Mouse (Mus musculus) cerebellum, adult 9-11 months (tissue): ENCODE measurements at regions not wholly inside any gene's neighbourhood (a gene's known extent, or its start where the extent isn't known, plus 50 kb on each side); places are given as distances from the start of the nearest gene placed in this dataset.

ENCODE experiments used
- DNase-seq: peaks from one replicate; pipeline ENCODE4 v3.0.0; 2022

DNA sequence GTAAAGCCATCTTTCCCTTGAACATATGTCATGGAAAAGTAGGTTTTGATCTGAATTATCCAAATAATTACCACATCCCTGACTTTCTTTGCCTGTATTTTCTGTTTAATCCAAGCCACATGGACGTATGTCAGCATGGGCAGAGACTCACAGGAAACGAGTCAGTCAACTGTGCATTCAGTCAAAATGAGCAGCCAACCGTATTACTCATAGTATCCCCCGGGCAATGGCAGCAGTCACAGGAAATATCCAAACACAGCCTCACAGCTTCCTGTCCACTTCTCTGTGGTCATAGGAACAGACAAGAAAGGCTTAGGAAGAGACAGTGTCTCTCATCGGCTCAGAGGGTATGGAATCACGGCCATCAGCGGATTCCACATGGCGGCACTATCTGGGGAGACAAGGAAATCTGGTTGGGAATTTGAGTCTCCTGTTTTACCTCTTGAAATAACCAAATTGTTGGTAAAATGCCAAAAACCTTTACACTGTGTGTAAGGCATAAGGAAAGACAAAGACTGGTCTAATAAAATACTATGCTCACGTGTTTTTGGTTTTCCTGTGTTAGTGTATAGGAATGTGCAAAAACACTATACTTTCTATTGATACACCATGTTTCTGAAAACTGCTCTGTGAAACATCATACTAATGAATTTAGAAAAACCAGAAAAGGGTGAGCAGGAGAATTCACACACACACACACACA lies 313.5 kb upstream of the Nfe2l3 start:
- DNase-seq: no peak

DNA sequence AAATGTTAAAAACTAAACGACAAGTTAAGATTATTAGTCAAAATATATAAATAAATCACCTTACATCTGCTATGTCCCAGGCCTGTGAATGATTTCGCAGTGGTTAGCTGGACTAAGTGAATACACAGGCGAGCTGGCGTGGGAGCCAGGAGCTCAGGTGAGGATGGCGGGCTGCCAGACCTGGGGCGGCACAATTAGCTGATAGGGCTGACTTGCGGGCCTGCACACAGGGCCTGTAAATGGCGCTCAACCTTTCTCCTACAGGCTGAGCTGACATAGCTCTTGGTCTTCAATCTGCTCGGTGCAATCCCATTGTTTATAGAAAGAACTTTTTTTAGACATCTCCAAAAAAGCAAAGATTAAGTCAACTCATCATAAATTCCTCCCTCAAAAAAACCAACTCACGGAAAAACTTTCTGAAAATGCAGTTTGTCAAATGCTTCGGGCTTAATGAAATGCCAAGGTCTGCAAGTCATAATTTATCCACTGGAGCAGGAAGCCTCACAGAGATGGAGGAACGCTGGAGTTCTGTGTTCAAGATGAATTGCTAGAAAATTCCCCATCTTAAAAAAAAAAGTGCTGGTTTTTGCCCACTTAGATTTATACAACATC lies 312.7 kb upstream of the Nfe2l3 start:
- no peak for DNase-seq

DNA sequence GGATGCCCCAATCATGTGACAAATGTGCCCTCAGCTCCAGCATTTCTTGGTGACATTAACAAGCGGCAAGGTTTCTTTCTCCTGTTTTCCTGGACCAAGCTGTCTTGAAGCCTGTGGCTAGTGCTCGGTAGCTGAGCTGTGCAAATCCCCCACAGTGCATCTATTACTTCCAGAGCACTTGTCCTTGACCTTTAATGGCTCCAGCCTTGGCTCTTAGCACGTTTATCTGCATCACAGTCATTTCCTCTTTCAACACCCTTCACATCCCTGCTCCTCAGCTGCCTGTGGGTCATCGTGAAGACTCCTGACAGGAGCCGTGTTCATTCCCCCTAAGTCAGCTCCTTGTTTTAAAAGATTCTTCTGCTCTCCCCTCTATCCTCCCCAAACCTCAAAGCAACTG lies 309.5 kb upstream of the Nfe2l3 start:
- no peak for DNase-seq

DNA sequence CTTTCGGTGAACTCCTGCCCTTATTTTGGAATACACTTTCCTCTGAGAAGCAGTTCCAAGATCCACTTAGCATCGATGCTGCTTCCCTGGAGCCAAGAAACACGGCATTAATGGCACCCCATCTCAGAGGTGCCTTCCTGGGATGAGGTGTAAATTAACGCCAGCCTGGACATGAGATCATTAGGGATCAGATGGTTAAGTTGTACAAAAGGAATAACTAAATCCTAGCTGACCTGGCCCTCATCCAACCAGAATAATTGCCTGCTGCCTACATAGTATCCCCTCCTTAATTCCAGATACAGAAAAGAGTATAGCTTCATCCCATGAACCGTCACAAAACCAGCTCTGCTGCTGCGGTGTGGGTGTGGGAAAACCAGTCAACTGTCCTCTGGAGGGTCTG lies 304.6 kb upstream of the Nfe2l3 start:
- DNase-seq: no peak

DNA sequence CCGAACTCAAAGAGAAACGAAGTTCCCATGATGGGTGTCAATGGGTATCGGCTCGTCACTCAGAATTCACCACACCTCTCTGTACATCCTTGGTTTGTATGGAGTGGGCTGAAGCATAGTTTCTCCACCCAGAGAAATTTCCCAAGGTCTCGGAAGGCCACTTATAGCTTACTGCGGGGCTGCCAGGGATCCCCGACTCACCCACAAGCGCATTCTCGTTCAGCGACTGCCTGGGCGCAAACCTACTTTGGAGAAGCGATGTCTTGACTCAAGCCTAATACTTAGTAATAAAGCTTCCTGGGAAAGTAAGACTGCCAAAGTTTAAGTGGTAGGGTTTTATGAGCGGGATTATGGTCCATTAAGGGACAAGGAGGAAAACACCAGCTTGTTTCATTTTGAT lies 303.4 kb upstream of the Nfe2l3 start:
- no peak for DNase-seq

DNA sequence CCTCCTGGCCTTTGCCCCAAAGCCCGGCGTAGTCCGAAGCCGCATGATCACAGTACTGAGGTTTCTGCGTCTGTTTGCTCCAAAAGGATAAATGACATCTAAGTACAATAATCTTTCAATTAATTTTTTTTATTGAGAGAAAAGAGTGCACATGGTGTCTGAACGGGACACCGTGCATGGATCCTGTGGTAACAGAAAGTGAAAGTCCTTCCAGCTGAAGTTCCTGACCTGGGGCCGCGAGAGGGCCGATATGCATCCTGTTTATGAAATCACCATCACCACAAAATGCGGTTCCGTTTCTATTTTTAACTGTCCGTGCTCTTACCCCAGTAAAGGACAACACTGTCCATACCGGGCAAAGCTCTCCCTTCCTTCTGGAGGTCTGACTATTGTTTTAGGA lies 302.9 kb upstream of the Nfe2l3 start:
- DNase-seq: no peak

DNA sequence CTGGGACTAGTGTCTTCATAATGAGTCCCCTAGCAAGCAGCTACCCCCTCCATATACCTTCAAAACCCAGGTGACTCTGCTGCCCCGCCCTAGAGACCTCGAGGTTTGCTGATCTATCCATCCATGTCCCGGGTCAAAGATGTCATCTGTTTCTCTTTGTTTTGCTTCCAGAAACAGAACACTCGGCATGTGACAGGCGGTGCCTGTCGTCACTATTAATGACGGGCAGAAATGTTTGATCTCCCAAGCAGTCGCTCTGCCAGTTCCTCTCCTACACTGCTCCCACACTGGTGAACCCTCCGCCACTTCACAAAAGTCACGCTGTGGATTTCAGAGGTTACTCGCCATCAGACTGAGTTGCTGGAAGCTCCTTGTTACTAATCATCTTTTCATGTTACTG lies 287.7 kb upstream of the Nfe2l3 start:
- no peak for DNase-seq

DNA sequence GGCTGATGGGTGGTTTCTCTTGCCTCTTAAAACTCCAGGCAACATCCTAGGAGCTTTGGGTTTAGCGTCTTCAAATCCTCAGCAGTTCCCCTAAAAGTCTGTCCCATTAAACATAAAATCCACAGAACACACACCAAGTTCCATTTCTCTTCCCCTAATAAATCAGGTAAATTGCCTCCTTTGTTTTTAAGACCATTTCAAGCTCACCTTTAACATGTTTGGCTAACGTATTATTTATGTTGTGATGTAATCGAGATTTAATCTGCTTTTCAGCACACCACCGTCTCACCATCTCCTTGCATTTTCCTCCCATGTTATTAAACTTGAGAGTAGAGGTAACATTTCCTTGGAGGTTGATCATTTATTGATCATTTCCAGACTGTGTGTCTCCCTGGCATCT lies 286.6 kb upstream of the Nfe2l3 start:
- DNase-seq: no peak

DNA sequence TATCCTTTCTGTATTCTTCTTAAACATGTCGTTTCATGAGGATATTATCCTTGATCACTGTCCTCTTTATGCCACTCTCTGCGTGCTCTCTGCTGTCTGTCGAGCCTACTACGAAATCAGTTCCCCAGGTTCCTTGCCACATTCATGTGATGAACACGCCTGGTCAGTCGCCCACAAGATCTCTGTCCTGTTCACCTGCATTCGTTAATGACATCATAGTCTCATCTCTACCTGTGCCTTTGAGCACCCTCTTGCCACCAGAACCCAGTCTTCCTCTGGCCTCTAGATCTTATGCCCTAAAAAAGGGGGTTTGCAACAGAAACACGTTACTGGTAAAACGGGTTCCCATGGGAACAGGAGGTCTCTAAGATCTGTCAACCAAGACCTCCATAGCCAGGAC lies 283.6 kb upstream of the Nfe2l3 start:
- no peak for DNase-seq

DNA sequence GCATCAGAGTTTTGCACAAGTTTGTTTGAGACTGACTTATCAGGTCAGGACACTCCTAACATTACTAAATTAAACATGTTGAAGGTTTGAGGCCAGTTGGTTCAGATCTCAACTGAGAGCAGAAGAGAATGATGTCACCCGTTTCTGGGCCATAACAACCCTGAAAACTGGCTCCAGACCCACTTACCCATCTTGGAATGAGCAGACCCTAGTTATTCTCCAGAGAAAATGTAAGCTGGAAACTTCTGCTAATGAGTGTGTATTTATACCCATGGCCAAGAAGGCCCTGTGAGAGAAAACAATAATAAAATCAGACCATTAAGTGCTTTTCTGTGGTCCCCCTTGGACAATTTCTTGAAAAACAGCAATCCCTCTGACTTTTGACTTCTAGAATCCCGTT lies 282.4 kb upstream of the Nfe2l3 start:
- no peak for DNase-seq

DNA sequence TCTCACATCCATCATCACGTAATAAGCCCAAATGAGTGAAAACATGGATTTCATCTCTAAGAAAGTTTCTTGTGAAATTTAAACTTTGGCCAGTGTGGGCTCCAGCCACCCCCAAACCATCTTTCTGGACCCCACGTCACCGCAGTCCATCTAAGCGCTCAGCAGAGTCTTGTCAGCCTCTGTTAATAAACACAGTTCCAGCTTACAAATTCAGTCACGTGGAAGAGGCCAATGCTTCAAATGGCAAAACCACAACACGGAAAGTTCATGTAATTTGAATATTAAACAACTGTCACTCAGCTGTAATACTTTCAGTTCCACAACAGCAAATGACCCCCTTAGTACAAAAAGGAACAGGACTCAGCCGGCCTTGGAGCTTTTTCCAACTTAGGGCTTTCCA lies 282.0 kb upstream of the Nfe2l3 start:
- DNase-seq: no peak

DNA sequence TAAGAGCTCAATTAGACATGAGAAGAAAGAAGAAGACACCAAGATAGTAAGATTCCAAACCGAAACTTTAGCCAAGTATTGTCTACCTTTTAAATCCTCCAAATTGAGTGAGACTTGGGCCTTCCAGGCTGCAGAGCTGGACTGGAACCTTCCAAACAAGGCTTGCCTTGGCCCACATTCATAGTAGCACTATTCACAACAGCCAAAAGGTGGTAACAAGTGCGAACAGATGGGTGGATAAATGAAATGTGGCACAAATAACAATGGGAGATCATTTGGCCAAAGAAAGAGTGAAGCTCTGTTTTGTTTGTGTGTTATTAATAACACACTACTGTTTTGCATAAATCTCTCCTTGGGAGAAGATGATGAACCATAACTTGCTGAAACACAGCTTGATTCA lies 281.6 kb upstream of the Nfe2l3 start:
- DNase-seq: peak; percentile 68

DNA sequence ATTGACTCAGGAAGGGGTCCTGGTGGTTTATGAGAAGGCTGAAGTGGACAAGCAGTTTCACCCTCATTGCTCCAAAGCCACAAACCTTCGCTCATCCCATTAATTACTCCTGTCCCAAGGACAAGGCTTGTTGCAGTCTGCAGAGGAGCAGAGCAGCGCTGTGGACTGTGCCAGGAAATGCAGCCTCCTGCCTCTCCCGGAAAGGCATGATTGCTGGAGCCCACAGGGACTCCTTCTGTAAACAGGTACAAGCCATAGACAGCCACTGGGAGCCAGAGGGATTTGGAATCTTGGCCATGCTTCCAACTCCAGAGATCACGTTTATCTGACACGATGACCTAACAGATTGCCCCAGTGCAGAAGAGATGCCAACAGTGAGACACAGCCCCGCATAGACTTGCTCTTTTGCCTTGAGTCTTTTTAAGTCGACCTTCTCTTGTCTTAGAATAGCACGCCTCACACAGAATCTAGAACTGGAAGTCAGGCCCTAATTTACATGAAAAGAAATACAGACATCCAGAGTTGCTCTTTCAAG lies 275.6 kb upstream of the Nfe2l3 start:
- DNase-seq: no peak

DNA sequence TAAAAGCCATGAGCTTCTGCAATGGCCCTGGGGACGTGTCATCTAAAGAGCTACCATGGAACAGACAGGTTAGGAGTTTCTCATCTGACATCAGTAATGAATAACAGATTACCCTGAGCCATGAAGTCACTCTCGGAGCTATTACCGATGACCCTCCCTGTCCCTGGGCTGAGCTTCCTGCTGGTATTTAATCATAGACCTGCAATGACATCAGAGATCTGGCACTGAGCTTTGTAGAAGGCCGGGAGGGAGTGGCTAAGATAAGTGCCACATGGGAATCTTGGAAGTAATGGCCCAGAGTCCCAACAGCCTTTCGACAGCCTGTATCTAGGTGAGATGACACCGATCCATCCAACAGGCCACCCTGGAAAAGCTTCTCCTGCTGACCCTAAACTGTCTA lies 271.3 kb upstream of the Nfe2l3 start:
- DNase-seq: no peak

DNA sequence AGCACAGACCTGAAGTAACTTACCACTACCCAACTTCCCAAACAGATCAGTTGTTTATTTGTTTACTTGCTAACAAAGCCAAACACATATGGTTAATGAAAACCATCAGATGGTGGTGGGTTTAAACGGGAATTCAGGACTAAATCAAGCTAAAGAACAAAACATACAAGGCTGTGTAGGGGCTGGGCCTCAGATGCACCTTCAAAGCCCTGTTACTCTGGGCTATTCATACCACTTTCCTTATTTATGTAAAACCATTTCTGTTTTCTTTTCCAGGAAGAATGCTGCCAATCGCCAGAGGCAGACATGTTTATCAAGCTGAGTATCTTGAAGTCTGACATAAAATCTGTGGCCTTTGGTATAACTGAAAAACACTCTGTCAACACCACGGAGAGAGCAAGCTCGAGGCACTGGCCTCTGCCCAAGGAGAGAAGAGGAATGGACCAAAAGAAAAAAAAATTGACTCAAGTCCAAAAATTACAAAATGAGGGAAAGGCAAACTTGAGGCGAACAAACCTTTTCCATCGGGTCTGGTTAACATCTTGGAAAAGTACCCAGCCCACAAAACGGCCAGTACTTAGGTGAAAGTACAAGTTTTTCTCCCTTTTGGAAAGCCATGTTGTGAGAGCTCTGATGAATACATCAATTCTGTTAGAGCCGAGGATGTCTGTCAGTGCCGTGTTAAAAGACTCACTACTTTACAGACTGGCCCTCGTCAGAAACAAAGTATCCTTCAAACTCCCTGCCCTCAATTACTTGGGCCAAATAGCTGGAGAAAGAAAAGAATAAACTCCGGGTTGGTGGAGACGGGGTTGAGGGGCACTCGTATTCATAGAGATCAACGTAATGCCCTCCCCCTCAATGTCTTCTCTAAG lies 270.0 kb upstream of the Nfe2l3 start:
- no peak for DNase-seq

DNA sequence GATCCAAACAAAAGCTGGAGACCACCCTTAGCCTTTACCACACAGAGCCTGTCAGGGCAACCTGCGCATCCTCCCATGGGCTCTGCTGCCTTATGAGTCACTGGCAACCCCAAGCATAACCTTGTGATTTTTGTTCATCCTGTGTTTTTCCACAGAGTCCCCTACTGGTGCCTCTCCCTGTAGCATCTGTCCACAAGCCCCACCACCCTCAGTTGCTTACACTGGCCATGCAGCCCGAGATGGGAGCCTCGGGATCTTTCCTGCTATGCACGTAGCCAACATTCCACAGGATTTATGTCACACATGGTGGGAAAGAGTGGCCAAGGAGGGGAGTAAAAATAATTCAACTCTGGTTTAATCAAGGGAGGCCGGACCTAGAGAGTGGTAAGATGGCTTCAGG lies 269.2 kb upstream of the Nfe2l3 start:
- no peak for DNase-seq

DNA sequence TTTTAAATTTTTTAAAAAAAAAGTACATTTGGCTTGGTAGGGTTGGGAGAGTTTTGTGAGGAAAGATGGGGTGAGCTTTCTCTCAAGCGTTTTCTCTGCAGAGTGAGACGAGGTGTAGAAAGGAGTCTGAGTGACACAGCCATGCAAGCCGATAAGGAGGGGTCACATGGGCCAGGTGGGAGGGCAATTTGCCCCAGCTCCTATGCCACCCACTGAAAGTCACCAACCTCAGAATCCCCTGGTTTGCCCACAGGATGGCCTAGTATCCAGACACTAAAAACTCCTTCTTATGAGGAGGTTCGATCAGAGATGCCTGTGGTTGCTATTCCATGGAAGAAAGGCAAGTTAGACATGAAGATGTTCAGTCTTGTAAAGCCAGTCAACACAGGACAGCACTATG lies 268.6 kb upstream of the Nfe2l3 start:
- no peak for DNase-seq

DNA sequence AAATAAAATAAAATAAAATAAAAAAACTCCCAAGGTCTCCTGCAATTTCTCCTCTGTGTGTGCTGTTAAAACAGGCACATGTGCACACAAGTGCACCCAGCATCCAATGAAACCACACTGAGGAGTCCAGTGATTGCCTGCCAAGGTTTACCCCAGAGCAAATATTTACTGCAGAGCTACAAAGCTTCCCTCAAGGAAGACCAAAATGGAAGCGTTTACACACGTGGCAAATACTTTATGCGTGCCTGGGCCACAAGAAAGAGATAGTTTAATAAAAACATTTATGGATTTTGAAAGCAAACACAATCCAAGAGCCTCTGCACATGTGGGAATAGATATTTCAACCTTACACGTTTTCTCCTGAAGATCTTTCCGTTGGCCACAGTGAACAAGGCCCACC lies 265.4 kb upstream of the Nfe2l3 start:
- DNase-seq: no peak

DNA sequence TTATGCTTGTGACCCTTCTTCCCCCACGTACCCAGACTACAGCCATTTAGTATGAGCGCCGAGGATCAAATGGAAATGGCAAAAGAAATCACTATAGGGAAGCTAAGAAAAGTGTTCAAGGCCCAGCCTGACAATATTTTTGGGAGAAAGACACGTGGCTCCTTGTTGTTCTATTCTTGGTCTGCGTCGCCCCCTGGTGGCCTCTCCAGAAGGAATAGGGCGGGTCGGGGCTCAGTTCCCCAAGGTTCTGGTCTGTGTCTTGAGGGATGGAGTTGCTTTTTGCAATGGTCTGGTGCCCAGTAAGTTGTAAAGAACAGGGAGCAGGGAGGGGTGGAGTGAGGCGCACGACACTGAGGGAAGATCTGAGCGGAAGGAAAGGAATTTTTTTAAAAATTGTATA lies 264.4 kb upstream of the Nfe2l3 start:
- peak; percentile 40 for DNase-seq

DNA sequence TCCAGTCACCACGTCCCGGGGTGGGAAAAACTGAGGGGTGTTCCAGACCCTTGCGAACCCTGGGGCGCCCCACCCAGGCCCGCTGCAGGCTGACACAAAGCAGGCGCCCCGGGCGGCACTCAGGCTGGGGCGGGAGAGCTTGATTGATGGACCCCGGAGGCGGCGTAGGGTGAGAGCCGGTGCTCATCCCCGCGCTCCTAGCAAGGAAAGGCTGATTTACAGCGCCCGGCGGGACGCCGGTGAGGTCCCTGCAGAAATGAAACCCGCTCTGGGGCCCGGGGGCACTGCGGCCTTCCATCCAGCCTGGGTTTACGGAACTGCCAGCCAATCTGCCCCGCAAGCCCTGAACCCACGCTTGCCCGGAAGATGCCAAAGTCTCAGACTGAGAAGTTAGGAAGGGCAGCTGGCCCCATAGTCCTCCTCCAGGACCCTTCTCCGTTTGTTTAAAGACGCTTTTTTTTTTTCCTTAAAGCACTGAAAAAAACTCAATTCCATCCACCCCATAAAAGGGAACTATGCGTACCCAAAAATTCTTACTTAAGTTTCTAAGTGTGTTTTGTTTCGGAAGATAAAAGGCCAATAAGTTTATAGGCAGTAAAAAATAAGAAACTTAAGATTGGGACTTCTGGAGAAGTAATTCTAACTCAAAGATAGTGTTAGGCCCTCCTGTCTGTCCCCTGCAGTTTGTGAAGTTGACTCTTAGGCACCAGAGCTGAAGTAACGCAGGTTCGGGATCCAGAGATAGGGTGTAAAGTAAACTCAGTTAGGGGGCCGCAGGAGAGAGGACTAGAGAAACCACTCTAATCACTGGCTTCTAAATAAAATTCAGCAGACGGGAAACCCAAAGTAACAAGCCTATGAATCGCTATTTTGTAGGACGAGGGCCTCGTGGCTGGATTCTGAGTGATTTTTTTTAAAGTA lies 263.4 kb upstream of the Nfe2l3 start:
- DNase-seq: no peak

DNA sequence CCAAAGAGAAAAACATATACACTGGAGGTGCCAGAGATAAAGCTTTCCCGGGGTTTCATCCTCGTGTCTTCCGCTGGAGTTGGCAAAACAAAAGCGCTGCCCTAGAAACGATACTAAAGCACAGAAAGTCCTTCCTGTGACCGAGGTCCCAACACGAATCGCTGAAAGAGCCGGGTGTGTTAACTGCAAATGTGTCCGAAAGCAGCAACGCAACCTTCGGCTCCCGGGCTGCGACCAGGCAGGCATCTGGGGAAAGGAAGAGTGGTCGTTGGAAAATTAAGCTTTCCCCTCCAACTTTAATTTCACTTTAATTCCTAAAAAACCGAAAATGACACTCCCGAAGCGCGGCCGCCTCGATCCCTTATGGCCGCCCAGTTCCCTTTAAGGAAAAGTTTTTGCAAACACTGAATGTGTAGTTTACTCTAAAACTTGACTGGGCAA lies 262.5 kb upstream of the Nfe2l3 start:
- DNase-seq: no peak

DNA sequence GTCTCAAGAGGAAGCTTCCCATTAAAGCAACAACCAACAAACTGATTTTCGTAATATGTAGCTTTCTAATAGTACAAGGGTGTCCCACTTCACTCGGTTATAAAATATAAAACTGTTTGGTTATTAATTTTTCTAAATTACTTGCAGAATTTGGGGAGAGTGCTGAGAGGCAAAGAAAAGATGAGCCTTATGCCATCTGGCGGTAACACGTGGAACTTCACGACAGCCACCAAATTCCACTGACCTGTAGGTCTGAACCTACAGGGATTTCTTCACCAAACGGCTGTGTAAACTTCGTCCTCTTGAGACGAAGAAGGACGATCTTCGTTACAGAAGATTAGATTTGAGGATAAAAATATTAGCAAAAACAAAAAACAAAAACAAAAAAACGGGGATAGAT lies 262.1 kb upstream of the Nfe2l3 start:
- DNase-seq: no peak

DNA sequence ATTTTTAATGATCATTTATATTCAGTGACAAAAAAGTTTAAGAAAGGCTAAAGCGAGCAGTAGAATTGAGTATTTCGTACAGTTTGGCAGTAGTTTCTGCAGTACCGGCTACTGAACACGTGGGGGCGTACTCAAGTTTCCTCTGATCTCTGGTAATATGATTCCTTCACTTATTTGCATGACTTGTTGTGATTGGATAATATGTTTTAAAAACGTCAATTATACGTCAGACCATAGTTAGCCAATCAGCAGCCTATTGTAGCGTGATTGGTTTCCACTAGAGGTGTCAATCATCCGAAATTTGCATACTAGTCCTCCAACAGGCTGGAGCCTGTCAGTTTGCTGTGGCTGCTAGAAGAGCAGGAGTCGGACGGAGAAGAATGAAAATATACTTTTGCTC lies 261.6 kb upstream of the Nfe2l3 start:
- DNase-seq: no peak
